Mouse (Mus musculus) limb, embryonic 11.5 days (tissue): ENCODE data around the gene Acp1. TPM values are rescaled to one million over a fixed set of nuclear protein-coding genes. Genes with fewer than 3 reads are reported as not detected.
A peak's percentile ranks its signal among the peaks of the same experiment; 100 is the strongest.

Experiments
- ATAC-seq: fragments of 200-750 bp; cut with Nextera tagmentation; 2 replicates; pipeline ENCODE4 v1.8.0; 2017; ENCODE audit warnings: low read depth; ENCODE audit not compliant: insufficient number of reproducible peaks, low FRiP score, low TSS enrichment
- DNase-seq: peaks from one replicate; pipeline ENCODE4 v3.0.0-alpha.2; 2015; ENCODE audit warnings: low spot score
- H3K27ac ChIP-seq: fragments of 300-500 bp; sonication (generic); replicated peaks from 2 replicates; pipeline ENCODE4 v1.5.1; 2014; ENCODE audit warnings: low read depth, mild to moderate bottlenecking, low read length
- H3K27me3 ChIP-seq: fragments of 300-500 bp; sonication (generic); 2 replicates; pipeline ENCODE4 v1.6.1; 2014; ENCODE audit warnings: mild to moderate bottlenecking, low read length, mixed read lengths; ENCODE audit not compliant: control insufficient read depth, insufficient read depth
- H3K36me3 ChIP-seq: fragments of 300-500 bp; sonication (generic); 2 replicates; pipeline ENCODE4 v1.6.1; 2014; ENCODE audit warnings: mild to moderate bottlenecking, low read length, moderate library complexity, mixed read lengths; ENCODE audit not compliant: control insufficient read depth, insufficient read depth
- H3K4me1 ChIP-seq: fragments of 300-500 bp; sonication (generic); 2 replicates; pipeline ENCODE4 v1.6.1; 2014; ENCODE audit warnings: low read length, mixed read lengths; ENCODE audit not compliant: control insufficient read depth, insufficient read depth
- H3K4me2 ChIP-seq: fragments of 300-500 bp; sonication (generic); 2 replicates; pipeline ENCODE4 v1.6.1; 2014; ENCODE audit warnings: low read depth, mild to moderate bottlenecking, moderate library complexity; ENCODE audit not compliant: severe bottlenecking
- H3K4me3 ChIP-seq: fragments of 300-500 bp; sonication (generic); 2 replicates; pipeline ENCODE4 v1.5.1; 2014; ENCODE audit warnings: low read depth, low read length
- H3K9ac ChIP-seq: fragments of 300-500 bp; sonication (generic); 2 replicates; pipeline ENCODE4 v1.6.1; 2014; ENCODE audit warnings: mild to moderate bottlenecking, low read length
- H3K9me3 ChIP-seq: fragments of 300-500 bp; sonication (generic); 2 replicates; pipeline ENCODE4 v1.6.1; 2016; ENCODE audit warnings: low read length; ENCODE audit not compliant: control insufficient read depth
- WGBS: fragments of 180-500 bp; shearing (Covaris S2); extraction: QIAGEN DNeasy Blood & Tissue Kit; methylation state at CpG from one replicate; pipeline ENCODE4 v1.1.7; 2014; 5-methylcytosine and 5-hydroxymethylcytosine counted together
- polyA plus RNA-seq: library from polyadenylated mRNA; unstranded; fragments of >200 nt; fragmentation: Nextera tagmentation; extraction: Ambion mirVana; gene quantifications from 2 replicates; pipeline ENCODE4 v1.2.1, GENCODE M21; 2014

Acp1 gene
- polyA plus RNA-seq: 207 and 222 TPM in 2 replicates

GRCm38 (mm10) chr12:30911261-30912047 lies at the start of gene Acp1, which contains the start of gene Sh3yl1:
TSS of gene Acp1 (minus strand) at chr12:30911589.
TSS of gene Sh3yl1 (plus strand) at chr12:30911668.
- Histone ChIP-seq H3K27ac (no peak within 1 kb of the TSS), H3K4me2 (peak within 1 kb of the TSS; percentile 97)
- WGBS: under 1% methylated on average over 52 of the region's 52 CpGs

GRCm38 (mm10) chr12:30944197-30944596 lies 32.8 kb upstream of the Acp1 start:
- H3K9ac ChIP-seq: no peak overlapping the region
- DNase-seq (no peak), ATAC-seq (no peak)

More at GRCm38 (mm10) chr12:30911261-30912047, at the start of gene Acp1, which contains the start of gene Sh3yl1:
- H3K9me3 ChIP-seq: no peaks in the 10 kb centered on the region
- peak; percentile 95 for DNase-seq
- peaks cover 3% of the 10 kb centered on the region for H3K4me1 ChIP-seq
- peak within 1 kb of the TSS; percentile 85 for H3K9ac ChIP-seq
- H3K4me3 ChIP-seq: peak within 1 kb of the TSS; percentile 62
- H3K27me3 ChIP-seq: no peaks in the 10 kb centered on the region
- peak; percentile 98 for ATAC-seq
- H3K36me3 ChIP-seq: no peaks in the 10 kb centered on the region

GRCm38 (mm10) chr12:30943057-30943986 lies 31.9 kb upstream of the Acp1 start:
- DNase-seq: no peak
- Histone ChIP-seq H3K9ac (no peak overlapping the region), H3K4me2 (no peak overlapping the region), H3K27ac (no peak overlapping the region), H3K4me3 (no peak overlapping the region), H3K27me3 (no peaks in the 10 kb centered on the region), H3K9me3 (no peaks in the 10 kb centered on the region), H3K36me3 (no peaks in the 10 kb centered on the region), H3K4me1 (no peaks in the 10 kb centered on the region)
- no peak for ATAC-seq
- 87% methylated on average over 14 of the region's 14 CpGs for WGBS

More at GRCm38 (mm10) chr12:30944197-30944596, 32.8 kb upstream of the Acp1 start:
- no peak overlapping the region for H3K4me2 ChIP-seq
- H3K4me3 ChIP-seq: no peak overlapping the region
- no peak overlapping the region for H3K27ac ChIP-seq
- no peaks in the 10 kb centered on the region for H3K9me3 ChIP-seq
- H3K4me1 ChIP-seq: no peaks in the 10 kb centered on the region
- no peaks in the 10 kb centered on the region for H3K27me3 ChIP-seq
- no peaks in the 10 kb centered on the region for H3K36me3 ChIP-seq
- 55% methylated on average over 3 of the region's 3 CpGs for WGBS

GRCm38 (mm10) chr12:30936899-30937298 lies 25.5 kb upstream of the Acp1 start:
- Histone ChIP-seq H3K27ac (no peak overlapping the region), H3K4me2 (no peak overlapping the region), H3K27me3 (no peaks in the 10 kb centered on the region), H3K36me3 (no peaks in the 10 kb centered on the region), H3K9ac (no peak overlapping the region), H3K9me3 (no peaks in the 10 kb centered on the region), H3K4me3 (no peak overlapping the region), H3K4me1 (no peaks in the 10 kb centered on the region)
- DNase-seq: no peak
- ATAC-seq: no peak
- 69% methylated on average over 2 of the region's 2 CpGs for WGBS

- WGBS: 89% methylated on average over 2 of the region's 2 CpGs
- ATAC-seq: no peak
Measured at GRCm38 (mm10) chr12:30933299-30933698, 21.9 kb upstream of the Acp1 start.

GRCm38 (mm10) chr12:30928182-30928581 lies 16.8 kb upstream of the Acp1 start:
- no peak for DNase-seq
- no peak overlapping the region for H3K27ac ChIP-seq
- H3K4me2 ChIP-seq: no peak overlapping the region
- H3K36me3 ChIP-seq: no peaks in the 10 kb centered on the region
- no peak overlapping the region for H3K9ac ChIP-seq
- 87% methylated on average over 6 of the region's 6 CpGs for WGBS
- no peaks in the 10 kb centered on the region for H3K27me3 ChIP-seq
- no peak overlapping the region for H3K4me3 ChIP-seq
- no peaks in the 10 kb centered on the region for H3K4me1 ChIP-seq
- no peak for ATAC-seq
- H3K9me3 ChIP-seq: no peaks in the 10 kb centered on the region

More at GRCm38 (mm10) chr12:30933299-30933698, 21.9 kb upstream of the Acp1 start:
- Histone ChIP-seq H3K4me3 (no peak overlapping the region), H3K27me3 (no peaks in the 10 kb centered on the region), H3K9ac (no peak overlapping the region), H3K36me3 (no peaks in the 10 kb centered on the region), H3K9me3 (no peaks in the 10 kb centered on the region), H3K4me1 (no peaks in the 10 kb centered on the region), H3K27ac (no peak overlapping the region), H3K4me2 (no peak overlapping the region)
- DNase-seq: no peak

GRCm38 (mm10) chr12:30922401-30922800 lies 11.0 kb upstream of the Acp1 start:
- Histone ChIP-seq H3K36me3 (no peaks in the 10 kb centered on the region), H3K27me3 (no peaks in the 10 kb centered on the region), H3K9me3 (no peaks in the 10 kb centered on the region), H3K4me2 (no peak overlapping the region), H3K4me3 (no peak overlapping the region), H3K27ac (no peak overlapping the region), H3K4me1 (no peaks in the 10 kb centered on the region), H3K9ac (no peak overlapping the region)
- ATAC-seq (no peak), DNase-seq (no peak)
- 88% methylated on average over 3 of the region's 3 CpGs for WGBS

- no peak for DNase-seq
- Histone ChIP-seq H3K27ac (no peak overlapping the region), H3K36me3 (no peaks in the 10 kb centered on the region), H3K27me3 (no peaks in the 10 kb centered on the region), H3K9ac (no peak overlapping the region), H3K4me3 (no peak overlapping the region), H3K4me2 (no peak overlapping the region), H3K4me1 (peaks cover 3% of the 10 kb centered on the region), H3K9me3 (no peaks in the 10 kb centered on the region)
- 73% methylated on average over 3 of the region's 3 CpGs for WGBS
- no peak for ATAC-seq
Measured at GRCm38 (mm10) chr12:30912840-30913239, 1.5 kb upstream of the Acp1 start.
